Mouse (Mus musculus) ovary, postnatal 14 days (tissue): ENCODE data around the gene Mob2.

Experiments used
- DNase-seq: peaks from one replicate; pipeline ENCODE4 v3.0.0; 2022; ENCODE audit warnings: low spot score

The Mob2 gene

DNA sequence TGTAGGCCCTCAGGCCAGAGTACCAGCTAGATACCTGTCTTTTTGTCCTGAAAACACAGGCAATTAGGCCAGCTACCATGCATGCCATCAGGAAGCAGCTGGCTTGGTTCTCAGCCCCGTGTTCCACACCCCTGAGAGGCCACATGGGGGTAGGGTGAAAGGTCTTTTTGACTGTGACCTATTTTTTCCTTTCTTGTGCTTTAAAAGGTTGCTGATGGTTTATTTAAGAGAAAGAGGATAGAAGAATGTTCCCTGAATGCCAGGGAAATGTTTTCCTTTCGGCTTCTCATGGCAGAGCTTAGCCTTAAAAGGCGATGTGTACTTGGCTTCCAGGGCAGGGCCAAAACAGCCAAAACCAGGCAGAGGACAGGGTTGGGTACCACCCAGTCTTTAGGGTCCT is 40.0 kb downstream of the Mob2 start:
- DNase-seq = no peak

DNA sequence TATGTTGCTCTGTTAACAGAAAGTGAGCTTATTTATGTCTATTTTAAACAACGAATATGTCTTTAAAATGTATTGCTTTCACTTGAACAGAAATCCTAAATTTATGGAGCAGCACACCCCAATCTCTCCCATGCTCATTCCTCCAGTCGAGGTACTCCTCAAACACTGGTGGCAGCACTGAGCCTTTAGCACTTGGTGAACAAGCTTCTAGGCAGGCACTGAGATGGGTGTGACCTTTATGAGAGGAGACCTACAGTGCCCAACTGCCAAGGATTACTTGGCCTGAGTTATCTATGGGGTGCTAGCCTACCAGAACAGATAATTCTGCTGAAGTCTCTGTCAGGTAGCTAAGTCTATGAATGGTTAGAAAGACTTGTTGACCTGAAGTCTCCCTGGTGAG is 41.2 kb downstream of the Mob2 start:
- DNase-seq = no peak

DNA sequence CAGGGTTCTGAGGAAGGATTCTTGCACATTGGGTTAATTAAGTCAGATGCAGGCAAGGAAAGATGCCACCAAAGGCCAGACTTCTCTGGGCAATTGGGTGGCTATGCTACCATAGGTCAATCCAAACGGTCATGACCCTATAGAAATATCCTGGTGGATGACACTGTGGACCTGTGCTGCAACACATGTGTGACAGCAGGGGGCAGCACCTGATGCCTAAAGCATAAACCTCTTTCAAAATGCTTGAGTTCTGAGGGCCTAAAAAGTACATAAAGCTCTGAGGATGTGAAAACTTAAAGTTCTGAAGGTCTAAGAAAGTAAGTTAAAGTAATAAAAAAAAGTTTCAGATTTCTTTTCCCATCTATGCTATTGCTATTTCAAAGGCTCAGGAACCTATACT is 44.3 kb downstream of the Mob2 start:
- peak; percentile 27 for DNase-seq

DNA sequence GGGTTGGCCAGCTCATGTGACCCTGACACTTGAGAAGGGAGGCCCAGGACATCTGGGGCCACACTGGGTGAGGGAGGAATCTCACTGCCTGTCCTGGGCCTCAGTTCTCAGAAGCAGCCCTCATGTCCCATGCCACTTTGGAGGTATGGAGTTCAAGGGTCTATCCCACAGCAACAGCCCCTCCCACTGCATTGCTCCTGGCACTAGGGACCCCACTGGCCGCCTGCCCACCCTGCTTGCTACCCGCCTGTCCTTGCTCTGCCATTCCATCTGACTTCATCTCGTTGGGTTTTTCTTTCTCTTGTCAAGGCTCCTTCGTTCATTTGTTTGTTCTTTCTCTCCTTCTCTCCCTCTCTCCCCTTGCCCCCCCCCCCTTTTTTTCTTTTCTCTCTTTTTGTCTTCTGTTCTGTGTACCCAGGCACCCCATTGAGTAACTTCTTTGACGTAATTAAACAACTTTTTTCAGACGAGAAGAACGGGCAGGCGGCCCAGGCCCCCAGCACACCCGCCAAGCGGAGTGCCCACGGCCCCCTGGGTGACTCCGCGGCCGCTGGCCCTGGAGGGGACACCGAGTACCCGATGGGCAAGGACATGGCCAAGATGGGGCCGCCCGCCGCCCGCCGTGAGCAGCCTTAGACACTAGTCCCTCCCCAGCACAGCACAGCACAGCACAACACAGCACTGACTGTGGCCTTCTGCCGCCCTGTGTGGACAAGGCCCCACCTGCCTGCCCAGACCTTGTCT is 59.1 kb downstream of the Mob2 start:
- no peak for DNase-seq

DNA sequence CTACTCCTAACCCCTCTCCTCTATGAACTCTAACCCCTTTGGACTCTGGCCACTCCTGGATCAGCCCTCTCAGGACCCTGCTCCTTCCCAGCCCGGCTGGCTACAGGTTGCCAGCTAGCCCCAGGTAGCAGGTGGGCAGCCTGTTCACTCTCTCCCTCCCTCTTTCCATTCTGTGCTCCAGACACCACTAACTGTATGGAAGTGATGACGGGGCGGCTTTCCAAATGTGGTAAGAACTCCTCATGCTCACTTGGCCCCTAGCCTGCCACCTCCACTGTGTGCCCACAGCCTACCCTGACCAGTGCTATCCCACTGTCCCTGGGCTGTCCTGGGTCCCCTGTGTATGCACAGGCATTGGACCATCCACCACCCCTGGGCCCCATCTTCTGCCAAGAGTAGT is 60.2 kb downstream of the Mob2 start:
- DNase-seq = no peak

DNA sequence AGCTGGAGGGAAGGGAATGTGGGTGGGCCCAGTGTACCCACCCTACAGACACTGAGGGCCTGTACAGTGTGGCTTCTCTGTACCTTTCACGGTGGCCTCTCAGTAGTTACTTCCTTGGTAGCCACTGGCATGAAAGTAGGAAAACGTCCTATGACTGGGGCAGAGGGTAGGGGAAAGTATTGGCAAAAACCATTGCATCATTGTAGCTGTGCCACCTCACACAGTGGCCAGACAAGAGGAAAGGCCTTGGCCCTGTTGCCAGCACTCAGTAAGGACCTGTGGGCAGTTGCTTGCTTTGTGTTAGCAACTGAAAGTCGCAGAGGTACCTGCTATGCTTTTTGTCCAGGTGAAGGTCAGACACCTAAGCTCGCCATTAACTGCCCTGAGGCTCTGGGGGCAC is 66.7 kb downstream of the Mob2 start:
- DNase-seq = no peak

- DNase-seq = no peak
Measured at GRCm38 (mm10) chr7:141991183-141991582, 69.7 kb downstream of the Mob2 start.

DNA sequence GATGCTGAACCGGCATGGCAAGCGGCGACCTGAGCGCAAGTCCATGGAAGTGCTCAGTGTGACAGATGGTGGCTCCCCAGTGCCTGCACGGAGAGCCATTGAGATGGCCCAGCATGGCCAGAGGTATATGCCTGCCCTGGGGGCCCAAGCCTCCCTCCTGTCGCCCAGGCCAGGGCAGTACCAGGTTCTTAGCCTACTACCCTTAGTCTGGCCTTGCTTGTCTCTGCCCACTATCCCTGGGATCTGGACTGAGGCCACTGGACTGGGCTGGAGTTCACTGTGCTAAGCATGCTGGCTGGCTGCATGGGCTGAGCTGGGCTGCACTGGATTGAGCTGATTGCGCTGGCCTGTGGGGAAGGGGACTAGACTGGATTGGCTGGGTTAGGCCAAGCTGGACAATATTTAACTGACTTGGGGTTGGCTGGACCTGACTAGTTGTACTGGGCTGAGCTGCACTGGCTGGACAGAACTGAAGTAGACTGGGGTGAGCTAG is 72.5 kb downstream of the Mob2 start:
- DNase-seq = no peak

DNA sequence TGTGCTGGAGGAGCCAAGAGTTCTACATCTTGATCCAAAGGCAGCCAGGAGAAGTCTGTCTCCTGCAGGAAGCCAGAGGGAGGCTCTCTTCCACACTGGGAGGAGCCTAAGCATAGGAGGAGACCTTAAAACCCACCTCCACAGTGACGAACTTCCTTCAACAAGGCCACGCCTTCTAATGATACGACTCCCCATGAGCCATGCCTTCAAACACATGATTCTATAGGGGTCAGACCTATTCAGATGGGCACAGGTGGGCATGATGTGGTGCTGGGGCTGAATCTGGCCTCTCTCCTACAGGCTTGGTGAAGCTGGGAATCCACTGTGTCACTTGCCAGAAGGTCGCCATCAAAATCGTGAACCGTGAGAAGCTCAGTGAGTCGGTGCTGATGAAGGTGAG is 79.6 kb downstream of the Mob2 start:
- no peak for DNase-seq

DNA sequence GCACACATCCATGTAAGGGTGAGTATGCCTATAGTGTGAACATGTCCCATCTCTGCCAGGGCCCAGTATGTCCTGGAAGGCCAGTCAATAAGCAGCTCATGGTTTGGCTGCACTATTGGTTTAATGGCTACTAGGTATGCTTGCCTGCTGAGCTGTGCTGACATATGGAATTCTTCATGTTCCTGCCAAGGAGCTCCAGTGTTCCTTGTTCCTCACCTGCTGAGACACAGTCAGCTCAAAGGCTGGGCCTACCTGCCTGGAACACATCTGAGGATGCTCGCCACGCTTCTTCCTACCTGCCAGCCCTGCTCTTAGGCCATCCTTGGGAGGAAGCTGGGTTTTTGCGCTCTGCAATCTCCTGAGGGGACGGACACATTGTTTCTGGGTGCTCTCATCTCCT is 81.6 kb downstream of the Mob2 start:
- no peak for DNase-seq

- no peak for DNase-seq
Measured at GRCm38 (mm10) chr7:141978003-141978402, 82.9 kb downstream of the Mob2 start.

GRCm38 (mm10) chr7:141972831-141973619 is 87.8 kb downstream of the Mob2 start:
- DNase-seq = peak; percentile 20

DNA sequence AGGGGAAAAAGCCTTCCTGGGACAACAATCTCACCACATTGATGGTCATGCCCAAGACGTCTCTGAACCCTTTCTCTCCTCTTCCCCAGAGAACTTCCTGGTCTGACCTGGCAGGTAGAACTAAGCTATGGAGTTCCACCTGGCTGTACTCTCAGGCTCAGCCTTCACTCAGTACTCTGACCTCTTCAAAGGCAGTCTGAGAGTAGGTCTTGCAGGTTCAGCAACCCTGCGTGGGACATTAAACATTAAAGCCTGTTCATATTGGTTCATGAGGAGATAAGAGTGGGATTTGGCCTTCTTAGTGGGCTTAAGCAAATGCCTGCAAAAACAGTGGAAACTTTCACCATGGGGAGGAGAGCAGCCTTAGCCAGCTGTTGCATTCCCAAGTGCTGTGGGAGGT is 94.6 kb downstream of the Mob2 start:
- DNase-seq = no peak

GRCm38 (mm10) chr7:141962521-141962920 is 98.3 kb downstream of the Mob2 start:
- DNase-seq = no peak

GRCm38 (mm10) chr7:141961491-141961890 is 99.4 kb downstream of the Mob2 start:
- DNase-seq = no peak

- no peak for DNase-seq
Measured at GRCm38 (mm10) chr7:141960926-141961325, 99.9 kb downstream of the Mob2 start.

DNA sequence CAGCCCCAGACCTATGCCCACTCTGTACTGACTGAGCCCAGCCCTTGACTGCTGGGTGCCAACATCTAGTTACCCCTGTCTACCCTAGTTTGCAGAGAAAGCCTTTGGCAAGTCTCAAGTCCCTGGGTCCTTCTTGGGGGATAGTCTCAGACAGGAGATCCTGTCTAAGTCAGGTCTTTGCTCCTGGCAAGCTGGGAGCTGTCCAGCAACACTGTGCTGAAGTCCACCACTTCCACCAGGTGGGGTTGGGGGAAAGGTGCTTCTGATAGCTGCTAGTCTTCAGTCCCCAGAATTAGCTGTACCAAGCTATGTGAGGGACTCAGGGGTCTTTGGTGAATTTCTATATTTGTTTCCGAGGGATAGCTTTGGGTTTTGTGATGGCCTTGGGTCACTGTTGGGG is 101.7 kb downstream of the Mob2 start:
- no peak for DNase-seq
